Mouse (Mus musculus) neural tube, embryonic 12.5 days (tissue): ENCODE measurements around the gene Gm8050. TPM values are rescaled to one million over a fixed set of nuclear protein-coding genes. Genes with fewer than 3 reads are reported as not detected.
"Not testable (repeated sequence)": the region's sequence is repeated elsewhere in the genome, so short reads cannot be mapped to it uniquely, and the experiment has no call there.

ENCODE experiments used
- ATAC-seq: fragments of 200-750 bp; cut with Nextera tagmentation; 2 replicates; pipeline ENCODE4 v1.8.0; 2017; ENCODE audit warnings: low read depth, mild to moderate bottlenecking, moderate TSS enrichment, moderate library complexity; ENCODE audit not compliant: low FRiP score
- H3K27ac ChIP-seq: fragments of 300-500 bp; sonication (generic); 2 replicates; pipeline ENCODE4 v1.5.1; 2016
- H3K27me3 ChIP-seq: fragments of 300-500 bp; sonication (generic); replicated peaks from 2 replicates; pipeline ENCODE4 v1.6.1; 2016; ENCODE audit warnings: mild to moderate bottlenecking
- H3K36me3 ChIP-seq: fragments of 300-500 bp; sonication (generic); 2 replicates; pipeline ENCODE4 v1.6.1; 2016; ENCODE audit warnings: mild to moderate bottlenecking
- H3K4me1 ChIP-seq: fragments of 300-500 bp; sonication (generic); 2 replicates; pipeline ENCODE4 v1.6.1; 2016
- H3K4me2 ChIP-seq: fragments of 300-500 bp; sonication (generic); replicated peaks from 2 replicates; pipeline ENCODE4 v1.6.1; 2016; ENCODE audit warnings: mild to moderate bottlenecking
- H3K4me3 ChIP-seq: fragments of 300-500 bp; sonication (generic); 2 replicates; pipeline ENCODE4 v1.5.1; 2016
- H3K9ac ChIP-seq: fragments of 300-500 bp; sonication (generic); 2 replicates; pipeline ENCODE4 v1.6.1; 2016; ENCODE audit warnings: mild to moderate bottlenecking
- H3K9me3 ChIP-seq: fragments of 300-500 bp; sonication (generic); 2 replicates; pipeline ENCODE4 v1.6.1; 2016; ENCODE audit warnings: mild to moderate bottlenecking
- WGBS: fragments of 180-500 bp; shearing (Covaris S2); methylation state at CpG from one replicate; pipeline ENCODE4 v1.1.7; 2016; 5-methylcytosine and 5-hydroxymethylcytosine counted together
- polyA plus RNA-seq: library from polyadenylated mRNA; unstranded; fragments of >200 nt; fragmentation: Nextera tagmentation; extraction: Ambion mirVana; gene quantifications from 2 replicates; pipeline ENCODE4 v1.2.1, GENCODE M21; 2016

Gene Gm8050
- polyA plus RNA-seq = not detected in 2 replicates

DNA sequence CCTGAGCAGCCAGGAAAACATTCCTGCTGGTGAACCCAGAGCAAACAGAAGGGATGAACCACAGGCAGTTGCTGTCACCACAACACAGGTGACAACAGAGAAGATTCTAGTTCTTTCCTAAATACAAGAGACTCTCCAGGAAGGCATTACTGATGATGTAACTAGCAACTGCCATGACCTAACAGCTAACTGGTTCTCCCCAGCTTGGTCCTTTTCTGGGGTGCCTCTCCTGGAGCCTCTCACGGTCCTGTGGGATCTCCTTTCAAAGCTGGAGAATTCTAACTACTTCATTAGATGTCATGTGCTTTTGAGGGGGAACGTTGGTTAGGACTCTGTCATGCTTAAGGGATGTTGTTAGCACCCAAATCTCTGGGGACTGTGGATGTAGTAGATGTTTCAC, at the start of gene Gm8050:
Gene Gm8050, minus strand, starts transcription at position 101 of the 400 bp plus-strand sequence.
- H3K9ac ChIP-seq, H3K9me3 ChIP-seq, H3K4me2 ChIP-seq, ATAC-seq, H3K27me3 ChIP-seq, H3K4me3 ChIP-seq, H3K27ac ChIP-seq, H3K36me3 ChIP-seq, H3K4me1 ChIP-seq: not testable (repeated sequence)
- WGBS = 79% methylated on average over 1 of the region's 2 CpGs

GRCm38 (mm10) chr14:6757231-6757536, 37.1 kb upstream of the Gm8050 start:
- not testable (repeated sequence) for H3K9me3 ChIP-seq, H3K36me3 ChIP-seq, H3K27ac ChIP-seq, H3K27me3 ChIP-seq, ATAC-seq, H3K4me1 ChIP-seq, H3K9ac ChIP-seq
- WGBS = 0% methylated on average over 5 of the region's 13 CpGs
- Histone ChIP-seq H3K4me3 (peak overlapping the region; percentile 42), H3K4me2 (peak overlapping the region; percentile 57)

GRCm38 (mm10) chr14:6756384-6757230, 36.6 kb upstream of the Gm8050 start:
- H3K36me3 ChIP-seq, H3K4me1 ChIP-seq, H3K9me3 ChIP-seq, ATAC-seq, H3K27me3 ChIP-seq, H3K27ac ChIP-seq: not testable (repeated sequence)
- 0 out of 2 replicates have a peak overlapping the region, but pooled peaks have one; percentile 47 for H3K9ac ChIP-seq
- H3K4me2 ChIP-seq = peak overlapping the region; percentile 57
- WGBS = under 1% methylated on average over 29 of the region's 67 CpGs
- peak overlapping the region; percentile 42 for H3K4me3 ChIP-seq

- not testable (repeated sequence) for H3K36me3 ChIP-seq, H3K27ac ChIP-seq, H3K9me3 ChIP-seq, H3K9ac ChIP-seq, H3K4me3 ChIP-seq, H3K27me3 ChIP-seq, H3K4me1 ChIP-seq, ATAC-seq, H3K4me2 ChIP-seq
- no CpG with 5 or more reads among the region's 2 CpGs for whole genome bisulfite sequencing
Measured at GRCm38 (mm10) chr14:6742232-6742631, 22.2 kb upstream of the Gm8050 start, which contains the start of gene Gm3636. Gene Gm3636, minus strand, starts transcription at chr14:6742332.

- not testable (repeated sequence) for H3K4me1 ChIP-seq, H3K27me3 ChIP-seq, H3K4me2 ChIP-seq, H3K27ac ChIP-seq, H3K9ac ChIP-seq, H3K36me3 ChIP-seq, H3K9me3 ChIP-seq, ATAC-seq, H3K4me3 ChIP-seq
- no CpG with 5 or more reads among the region's 1 CpGs for WGBS
Measured at GRCm38 (mm10) chr14:6684070-6684469, 36.0 kb downstream of the Gm8050 start, which contains the start of gene Gm10251. Gene Gm10251, minus strand, starts transcription at chr14:6684170.

Other genes with a start within 250 kb of the Gm8050 start
- not detected in 2 replicates for gene Gm8356, start 183.0 kb downstream of the Gm8050 start, polyA plus RNA-seq
- gene Gm3629, start 129.6 kb downstream of the Gm8050 start, polyA plus RNA-seq = 0.15 and 0.19 TPM in 2 replicates
- gene Gm3460, start 97.8 kb downstream of the Gm8050 start, polyA plus RNA-seq = not detected in 2 replicates
- 0.17 TPM in 1 of 2 replicates, not detected in the other for gene Gm10251, start 36.1 kb downstream of the Gm8050 start, polyA plus RNA-seq
- 9.1 and 9.6 TPM in 2 replicates for gene Gm3636, start 22.1 kb upstream of the Gm8050 start, polyA plus RNA-seq
- not detected in 2 replicates for gene Gm8362, start 54.2 kb upstream of the Gm8050 start, polyA plus RNA-seq
- gene Gm3642, start 120.1 kb upstream of the Gm8050 start, polyA plus RNA-seq = not detected in 2 replicates
- 3.9 and 4.1 TPM in 2 replicates for gene Gm3667, start 169.7 kb upstream of the Gm8050 start, polyA plus RNA-seq